Mouse (Mus musculus): Measurements from ENCODE around the gene Mpg.
"Not testable (repeated sequence)": the region's sequence is repeated elsewhere in the genome, so short reads cannot be mapped to it uniquely, and the experiment has no call there.

Gene Mpg

GRCm38 (mm10) chr11:32226124-32226871 lies at the start of gene Mpg:
Gene Mpg (plus strand): TSS chr11:32226505.
- peak; percentile 90 for DNase-seq (ENCODE audit: low read depth)

- no peak for DNase-seq (ENCODE audit: low read depth)
Measured at GRCm38 (mm10) chr11:32178506-32178905, 47.8 kb upstream of the Mpg start.

- no peak for DNase-seq (ENCODE audit: low read depth)
Measured at GRCm38 (mm10) chr11:32181246-32181645, 45.1 kb upstream of the Mpg start.

GRCm38 (mm10) chr11:32181973-32182868 lies 44.1 kb upstream of the Mpg start:
- peak; percentile 91 for DNase-seq (ENCODE audit: low read depth)

- no peak for DNase-seq (ENCODE audit: low read depth)
Measured at GRCm38 (mm10) chr11:32184469-32184868, 41.8 kb upstream of the Mpg start.

GRCm38 (mm10) chr11:32186031-32186430 lies 40.3 kb upstream of the Mpg start:
- no peak for DNase-seq (ENCODE audit: low read depth)

GRCm38 (mm10) chr11:32187256-32187655 lies 39.0 kb upstream of the Mpg start:
- no peak for DNase-seq (ENCODE audit: low read depth)

- no peak for DNase-seq (ENCODE audit: low read depth)
Measured at GRCm38 (mm10) chr11:32188881-32189280, 37.4 kb upstream of the Mpg start.

- DNase-seq (ENCODE audit: low read depth): no peak
Measured at GRCm38 (mm10) chr11:32189434-32189833, 36.9 kb upstream of the Mpg start.

- DNase-seq (ENCODE audit: low read depth): no peak
Measured at GRCm38 (mm10) chr11:32190119-32190518, 36.2 kb upstream of the Mpg start.

GRCm38 (mm10) chr11:32190603-32191110 lies 35.6 kb upstream of the Mpg start:
- DNase-seq (ENCODE audit: low read depth): no peak

- DNase-seq (ENCODE audit: low read depth): no peak
Measured at GRCm38 (mm10) chr11:32193156-32193555, 33.1 kb upstream of the Mpg start.

- no peak for DNase-seq (ENCODE audit: low read depth)
Measured at GRCm38 (mm10) chr11:32194086-32194485, 32.2 kb upstream of the Mpg start.

GRCm38 (mm10) chr11:32194626-32195025 lies 31.7 kb upstream of the Mpg start:
- no peak for DNase-seq (ENCODE audit: low read depth)

GRCm38 (mm10) chr11:32195867-32196540 lies 30.3 kb upstream of the Mpg start:
- no peak for DNase-seq (ENCODE audit: low read depth)

GRCm38 (mm10) chr11:32196727-32197126 lies 29.6 kb upstream of the Mpg start:
- no peak for DNase-seq (ENCODE audit: low read depth)

- no peak for DNase-seq (ENCODE audit: low read depth)
Measured at GRCm38 (mm10) chr11:32197766-32198165, 28.5 kb upstream of the Mpg start.

- DNase-seq (ENCODE audit: low read depth): no peak
Measured at GRCm38 (mm10) chr11:32198256-32198955, 27.9 kb upstream of the Mpg start.

- no peak for DNase-seq (ENCODE audit: low read depth)
Measured at GRCm38 (mm10) chr11:32199230-32199629, 27.1 kb upstream of the Mpg start.

- no peak for DNase-seq (ENCODE audit: low read depth)
Measured at GRCm38 (mm10) chr11:32200075-32200601, 26.2 kb upstream of the Mpg start, which contains the start of gene Il9r. Gene Il9r (minus strand): TSS chr11:32200279.

- not testable (repeated sequence) for DNase-seq (ENCODE audit: low read depth)
Measured at GRCm38 (mm10) chr11:32200992-32201391, 25.3 kb upstream of the Mpg start.
